Comparison of ENCODE assay signal across 15 mouse cellular contexts in the genomic region with DNA sequence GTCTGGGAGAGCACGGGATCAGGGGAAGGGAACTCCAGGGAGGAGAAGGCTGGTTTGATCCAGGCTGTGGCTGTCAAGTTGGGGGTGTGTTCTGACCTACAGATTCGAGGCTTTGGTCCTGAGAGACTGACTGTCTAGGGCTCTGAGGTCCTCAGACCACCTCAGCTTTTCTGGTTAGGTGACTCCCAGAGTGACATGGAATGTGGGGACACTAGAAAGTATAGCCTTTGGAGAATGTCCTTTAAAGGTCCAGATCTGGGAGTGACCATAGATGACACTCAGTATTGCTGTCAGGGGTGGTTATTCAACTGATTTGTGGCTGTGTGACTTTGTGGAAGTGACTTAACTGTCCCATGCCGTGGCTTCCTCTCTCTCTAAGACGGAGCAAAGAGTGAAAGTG. TPM values are rescaled to one million over a fixed set of nuclear protein-coding genes. Genes with fewer than 3 reads are reported as not detected.
DNase-seq lines count a peak whose midpoint lies in the region; ATAC-seq and TF ChIP-seq lines count a peak whose summit lies in the region.
"Had no signal": no experiment of that assay in that cellular context is flagged by ENCODE, and none has a peak within 500 bp of the region (broad histone marks: within the 10 kb centered on the region; RNA-seq: fewer than 3 reads in every experiment).

No protein-coding gene starts in this region.

- no peak for TF ChIP-seq CTCF in stomach, postnatal 0 days (IDR thresholded peaks at IDR 0.05; ENCODE audit: low read depth)

- WGBS in neural tube, embryonic 12.5 days: 50% methylated on average over 4 of the region's 4 CpGs
- 44% methylated on average over 4 of the region's 4 CpGs for WGBS in limb, embryonic 15.5 days
- WGBS in stomach, postnatal 0 days: 39% methylated on average over 4 of the region's 4 CpGs

- no peak overlapping the region for H3K4me3 ChIP-seq in neural tube, embryonic 12.5 days
- H3K4me3 ChIP-seq in limb, embryonic 15.5 days: no peak overlapping the region
- no peak overlapping the region for H3K4me3 ChIP-seq in stomach, postnatal 0 days (ENCODE audit: low read depth, low read length)

- no peaks in the 10 kb centered on the region for H3K36me3 ChIP-seq in neural tube, embryonic 12.5 days
- no peaks in the 10 kb centered on the region for H3K36me3 ChIP-seq in limb, embryonic 15.5 days
- H3K36me3 ChIP-seq in stomach, postnatal 0 days (ENCODE audit: control insufficient read depth, insufficient read depth, low read length): no peaks in the 10 kb centered on the region
- H3K36me3 ChIP-seq: embryonic facial prominence, embryonic 15.5 days had no signal

- DNase-seq in cerebellum, adult 9-11 months: peak; percentile 15
- DNase-seq in cerebellum, adult 9-10 months: no peak
- no peak for DNase-seq in neural tube, embryonic 10.5 days (ENCODE audit: extremely low spot score, low spot score)
- DNase-seq in stomach, postnatal 0 days (ENCODE audit: low spot score): no peak
- no peak for DNase-seq in ovary, postnatal 10 days (ENCODE audit: low spot score)
- DNase-seq: B cell, adult 2 months; heart, adult 18-20 months; kidney, adult 8-10 months; layer of hippocampus, postnatal 36 days; lung, postnatal 14 days had no signal

- no peak for TF ChIP-seq EP300 in stomach, postnatal 0 days (optimal IDR thresholded peaks at IDR 0.05)

- H3K27ac ChIP-seq in neural tube, embryonic 12.5 days: no peak overlapping the region
- no peak overlapping the region for H3K27ac ChIP-seq in limb, embryonic 15.5 days
- no peak overlapping the region for H3K27ac ChIP-seq in stomach, postnatal 0 days (replicated peaks)
- H3K27ac ChIP-seq: embryonic facial prominence, embryonic 15.5 days had no signal

- peak overlapping the region; percentile 40 for H3K4me2 ChIP-seq in neural tube, embryonic 12.5 days (replicated peaks)
- 0 out of 2 replicates have a peak overlapping the region, but pooled peaks have one; percentile 7 for H3K4me2 ChIP-seq in limb, embryonic 15.5 days
- H3K4me2 ChIP-seq in stomach, postnatal 0 days (replicated peaks; ENCODE audit: low read depth): peak overlapping the region; percentile 20; the same call in 1 of the 2 replicates

- peaks cover 8% of the 10 kb centered on the region; the same call in 1 of the 2 replicates for H3K27me3 ChIP-seq in neural tube, embryonic 12.5 days (replicated peaks)
- H3K27me3 ChIP-seq in limb, embryonic 15.5 days: no peaks in the 10 kb centered on the region
- H3K27me3 ChIP-seq in stomach, postnatal 0 days (ENCODE audit: control insufficient read depth, insufficient read depth, low read length): no peaks in the 10 kb centered on the region
- H3K27me3 ChIP-seq: embryonic facial prominence, embryonic 15.5 days; Patski had no signal

- H3K9me3 ChIP-seq in neural tube, embryonic 12.5 days: no peaks in the 10 kb centered on the region
- H3K9me3 ChIP-seq in limb, embryonic 15.5 days: no peaks in the 10 kb centered on the region
- no peaks in the 10 kb centered on the region for H3K9me3 ChIP-seq in stomach, postnatal 0 days (ENCODE audit: control insufficient read depth, low read length)
- H3K9me3 ChIP-seq: embryonic facial prominence, embryonic 15.5 days had no signal

- no peak for ATAC-seq in neural tube, embryonic 12.5 days (ENCODE audit: low FRiP score, low read depth)
- ATAC-seq in limb, embryonic 15.5 days (ENCODE audit: insufficient number of reproducible peaks, low FRiP score, low TSS enrichment, low read depth): no peak
- ATAC-seq in stomach, postnatal 0 days (ENCODE audit: low FRiP score, low TSS enrichment): no peak
- ATAC-seq in cerebellum, adult (ENCODE audit: insufficient number of reproducible peaks, low FRiP score, low TSS enrichment): no peak
- ATAC-seq: Patski had no signal

- H3K4me1 ChIP-seq in neural tube, embryonic 12.5 days: peaks cover 54% of the 10 kb centered on the region
- peaks cover 71% of the 10 kb centered on the region for H3K4me1 ChIP-seq in limb, embryonic 15.5 days
- H3K4me1 ChIP-seq in stomach, postnatal 0 days (replicated peaks; ENCODE audit: control insufficient read depth, insufficient read depth): peaks cover 10% of the 10 kb centered on the region

- H3K9ac ChIP-seq in neural tube, embryonic 12.5 days: no peak overlapping the region
- no peak overlapping the region for H3K9ac ChIP-seq in limb, embryonic 15.5 days
- no peak overlapping the region for H3K9ac ChIP-seq in stomach, postnatal 0 days (ENCODE audit: low read length)
- H3K9ac ChIP-seq: embryonic facial prominence, embryonic 15.5 days had no signal

RNA-seq across cellular contexts. Expression of a gene that starts 2.4 kb away (rescaled TPM):
- polyA plus RNA-seq in neural tube, embryonic 12.5 days (2016; fragmentation: Nextera tagmentation; extraction: Ambion mirVana): 49.4 and 54.2 TPM in 2 replicates
- 34.9 and 39.4 TPM in 2 replicates for polyA plus RNA-seq in limb, embryonic 15.5 days (2015; fragmentation: Nextera tagmentation; extraction: Ambion mirVana)
- polyA plus RNA-seq in stomach, postnatal 0 days (2015; fragmentation: Nextera tagmentation; extraction: Ambion mirVana): 11.0 and 12.8 TPM in 2 replicates
